In the genomic region with DNA sequence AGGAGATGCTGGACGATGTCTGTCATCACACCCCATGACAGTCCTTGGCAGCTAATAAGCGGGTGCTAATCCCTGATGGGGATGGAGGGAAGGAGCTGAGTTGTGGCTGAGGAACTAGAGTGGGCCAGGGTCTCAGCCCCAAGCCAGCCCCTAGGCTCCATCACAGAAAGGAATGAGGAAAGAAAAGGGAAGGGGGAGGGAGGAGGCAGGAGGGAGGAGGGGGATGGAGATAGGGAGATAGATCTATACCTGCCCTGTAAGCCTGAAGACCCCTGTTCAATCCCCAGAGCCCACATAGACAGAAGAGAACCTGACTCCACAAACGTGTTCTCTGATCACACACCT, we compare ENCODE assay signal across 18 mouse cellular contexts. TPM values are rescaled to one million over a fixed set of nuclear protein-coding genes. Genes with fewer than 3 reads are reported as not detected.
DNase-seq lines count a peak whose midpoint lies in the region; TF ChIP-seq lines count a peak whose summit lies in the region.
"Had no signal": no experiment of that assay in that cellular context is flagged by ENCODE, and none has a peak within 500 bp of the region (broad histone marks: within the 10 kb centered on the region; RNA-seq: fewer than 3 reads in every experiment).

No protein-coding gene starts in this region.

- H3K27ac ChIP-seq in cerebellum, adult 2 months (ENCODE audit: insufficient read depth, low read length), result peak overlapping the region; percentile 60
- H3K27ac ChIP-seq in layer of hippocampus, adult 2 months, result peak overlapping the region; percentile 96
- 0 out of 2 replicates have a peak overlapping the region, but pooled peaks have one; percentile 29 for H3K27ac ChIP-seq in spleen, adult 2 months (ENCODE audit: insufficient read depth, low read length)
- H3K27ac ChIP-seq: embryonic facial prominence, embryonic 15.5 days; hindbrain, embryonic 13.5 days; kidney, embryonic 15.5 days; neural tube, embryonic 15.5 days; stomach, postnatal 0 days had no signal

- H3K27me3 ChIP-seq in cerebellum, adult 2 months (ENCODE audit: control insufficient read depth, insufficient read depth, low read length), result no peaks in the 10 kb centered on the region
- no peaks in the 10 kb centered on the region for H3K27me3 ChIP-seq in spleen, adult 2 months (ENCODE audit: control insufficient read depth, insufficient read depth, low read length)
- H3K27me3 ChIP-seq: embryonic facial prominence, embryonic 15.5 days; hindbrain, embryonic 13.5 days; kidney, embryonic 15.5 days; neural tube, embryonic 15.5 days had no signal

- peaks cover 6% of the 10 kb centered on the region; the same call in 1 of the 2 replicates for H3K36me3 ChIP-seq in spleen, adult 2 months (ENCODE audit: control insufficient read depth, insufficient read depth, low read length)
- H3K36me3 ChIP-seq: embryonic facial prominence, embryonic 15.5 days; neural tube, embryonic 15.5 days had no signal

- H3K4me1 ChIP-seq in cerebellum, adult 2 months (ENCODE audit: control insufficient read depth, insufficient read depth, low read length), result peaks cover 53% of the 10 kb centered on the region
- peaks cover 8% of the 10 kb centered on the region; the same call in 1 of the 2 replicates for H3K4me1 ChIP-seq in spleen, adult 2 months (ENCODE audit: control insufficient read depth, insufficient read depth, insufficient read length)

- TF ChIP-seq POLR2A in cerebellum, adult 2 months (IDR thresholded peaks at IDR 0.05; ENCODE audit: borderline replicate concordance, insufficient read depth, low read length), result no peak
- no peak for TF ChIP-seq POLR2A in spleen, adult 2 months (IDR thresholded peaks at IDR 0.05; ENCODE audit: low read depth, low read length)

- H3K4me3 ChIP-seq in cerebellum, adult 2 months (replicated peaks; ENCODE audit: insufficient read depth, low read depth, low read length), result no peak overlapping the region
- H3K4me3 ChIP-seq in layer of hippocampus, adult 2 months, result no peak overlapping the region
- H3K4me3 ChIP-seq in spleen, adult 2 months (ENCODE audit: extremely low read depth, insufficient read depth, insufficient read length), result no peak overlapping the region
- H3K4me3 ChIP-seq: embryonic facial prominence, embryonic 15.5 days; hindbrain, embryonic 13.5 days; kidney, embryonic 15.5 days; neural tube, embryonic 15.5 days had no signal

- 28% methylated on average over 3 of the region's 3 CpGs for WGBS in cerebellum, adult 2 months
- WGBS in spleen, adult 2 months, result 82% methylated on average over 3 of the region's 3 CpGs

- no peak for DNase-seq in cerebellum, adult 2 months
- DNase-seq in cerebellum, adult 11-12 months, result no peak
- no peak for DNase-seq in layer of hippocampus, adult 2 months (ENCODE audit: low spot score in 2 of 2)
- DNase-seq in layer of hippocampus, adult 9-10 months (ENCODE audit: low spot score), result no peak
- DNase-seq in spleen, adult 2 months (ENCODE audit: low read depth in 1 of 2, low spot score in 2 of 2), result no peak
- no peak for DNase-seq in spleen, postnatal 4 days (ENCODE audit: low spot score in 2 of 2)
- DNase-seq in kidney, adult 11 months, result no peak
- DNase-seq in ovary, postnatal 36 days (ENCODE audit: low spot score), result no peak
- DNase-seq: embryo, embryonic 11 days; kidney, postnatal 4 days; lung, postnatal 14 days; retina, postnatal 1 day; thymus, postnatal 14 days had no signal

- no peak for TF ChIP-seq CTCF in cerebellum, adult 2 months (IDR thresholded peaks at IDR 0.05; ENCODE audit: borderline replicate concordance, insufficient read depth, low read depth, low read length)
- no peak for TF ChIP-seq CTCF in layer of hippocampus, adult 2 months (conservative IDR thresholded peaks at IDR 0.05)
- TF ChIP-seq CTCF in spleen, adult 2 months (IDR thresholded peaks at IDR 0.05; ENCODE audit: extremely low read depth, insufficient read depth, insufficient read length, insufficient replicate concordance), result no peak

RNA-seq across cellular contexts. Expression of gene Sh3bp5, which starts 42.4 kb away (rescaled TPM):
- polyA plus RNA-seq in cerebellum, adult 2 months (2012; rRNA removed), result 72.9 and 77.1 TPM in 2 replicates
- total RNA-seq in layer of hippocampus, adult 2 months (2021), result 100 to 1,000 TPM; 147 to 158 TPM
- polyA plus RNA-seq in spleen, adult 2 months (2012; rRNA removed), result 36.0 and 43.0 TPM in 2 replicates

RNA-seq across cellular contexts. Expression of gene Capn7, which starts 57.1 kb away (rescaled TPM):
- 38.0 and 40.4 TPM in 2 replicates for polyA plus RNA-seq in cerebellum, adult 2 months (2012; rRNA removed)
- 10 to 100 TPM; 35.6 to 39.4 TPM for total RNA-seq in layer of hippocampus, adult 2 months (2021)
- polyA plus RNA-seq in spleen, adult 2 months (2012; rRNA removed), result 7.8 and 9.0 TPM in 2 replicates

Comparison
In these comparisons a context has a peak if more than half of its experiments do, and no peak if none do; other contexts are left out.
1. H3K27ac ChIP-seq: peak in every context shown above with its lines; median percentile 96 in layer of hippocampus, adult 2 months; 60 in cerebellum, adult 2 months; 29 in spleen, adult 2 months.